Mouse (Mus musculus) hematopoietic stem cell, adult 5-6 weeks (primary cell): ENCODE data around the gene Uso1. TPM values are rescaled to one million over a fixed set of nuclear protein-coding genes. Genes with fewer than 3 reads are reported as not detected.

Source experiments
- total RNA-seq: library from RNA; stranded (forward); fragments of 172-1452, 232-1000 nt; gene quantifications from 2 replicates; pipeline ENCODE4 v1.2.3, GENCODE M21; 2017

Gene Uso1
- total RNA-seq, 1 experiment from 2014 or later, result 9.9 TPM

Other genes with a start within 250 kb of the Uso1 start
- gene Rchy1, start 174.9 kb upstream of the Uso1 start, total RNA-seq, result 48.3 and 56.4 TPM in 2 replicates
- gene Odaph, start 150.5 kb upstream of the Uso1 start, total RNA-seq, result not detected in 2 replicates
- gene Cdkl2, start 94.1 kb upstream of the Uso1 start, total RNA-seq, result 0.81 TPM in 1 of 2 replicates, not detected in the other
- gene G3bp2, start 54.2 kb upstream of the Uso1 start, total RNA-seq, result 131 and 135 TPM in 2 replicates
- gene U90926, start 77.5 kb downstream of the Uso1 start, total RNA-seq, result not detected in 2 replicates
- gene Ppef2, start 118.3 kb downstream of the Uso1 start, total RNA-seq, result not detected in 2 replicates
- 5.8 and 14.8 TPM in 2 replicates for gene Naaa, start 140.2 kb downstream of the Uso1 start, total RNA-seq
- gene Sdad1, start 172.5 kb downstream of the Uso1 start, total RNA-seq, result 60.2 and 62.2 TPM in 2 replicates
- 0.65 and 0.69 TPM in 2 replicates for gene Cxcl9, start 190.1 kb downstream of the Uso1 start, total RNA-seq
- gene Art3, start 193.9 kb downstream of the Uso1 start, total RNA-seq, result not detected in 2 replicates
- gene Cxcl10, start 211.0 kb downstream of the Uso1 start, total RNA-seq, result 3.2 and 6.3 TPM in 2 replicates